Mouse (Mus musculus): ENCODE results near the gene Hist1h2ak.

- TF ChIP-seq GATA1 (IDR thresholded peaks at IDR 0.05; ENCODE audit: borderline replicate concordance, low read length) (no peak), FLI1 (IDR thresholded peaks at IDR 0.05; ENCODE audit: low read length) (no peak)
These were observed 19.4 kb downstream of the Hist1h2ak start for GRCm38 (mm10) chr13:21734010-21734905.
